Mouse (Mus musculus): ENCODE measurements around the gene Tspan33.
"Not testable (repeated sequence)": the region's sequence is repeated elsewhere in the genome, so short reads cannot be mapped to it uniquely, and the experiment has no call there.

Gene Tspan33

DNA sequence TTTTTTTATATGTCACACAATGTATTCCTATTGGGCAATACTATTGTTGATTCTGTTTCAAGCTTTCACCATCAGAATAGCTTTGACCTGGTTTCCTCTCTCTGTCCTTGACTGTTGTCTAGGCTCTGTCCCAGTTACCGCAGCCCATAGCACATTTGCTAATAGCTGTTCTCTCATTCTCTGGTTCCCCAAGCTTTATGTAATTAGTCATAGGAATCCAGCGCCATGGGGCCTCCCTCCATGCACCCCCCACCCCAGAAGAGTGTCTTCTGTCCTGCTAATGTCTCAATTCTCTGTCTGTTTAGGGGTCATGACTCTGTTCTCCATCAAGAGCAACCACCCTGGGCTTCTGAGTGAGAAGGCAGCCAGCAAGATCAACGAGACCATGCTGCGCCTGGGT is 62.5 kb downstream of the Tspan33 start:
- no peak for DNase-seq

DNA sequence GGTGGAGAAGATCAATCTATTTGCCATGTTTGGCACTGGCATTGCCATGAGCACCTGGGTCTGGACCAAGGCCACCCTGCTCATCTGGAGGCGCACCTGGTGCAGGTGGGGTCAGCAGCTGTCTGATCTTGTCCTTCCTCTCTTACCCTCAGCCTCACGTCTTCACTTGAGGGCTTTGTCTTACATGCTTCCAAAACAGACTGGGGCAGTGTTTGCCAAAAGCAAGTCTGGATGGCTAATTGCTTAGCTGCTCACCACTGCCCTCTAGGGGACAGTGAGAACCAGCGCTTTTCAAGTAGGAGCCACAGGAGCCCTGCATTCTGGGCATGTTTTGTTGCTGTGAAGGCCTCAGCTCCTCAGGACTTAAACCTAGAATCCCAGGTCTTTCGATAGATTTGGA is 64.4 kb downstream of the Tspan33 start:
- DNase-seq: peak; percentile 82

DNA sequence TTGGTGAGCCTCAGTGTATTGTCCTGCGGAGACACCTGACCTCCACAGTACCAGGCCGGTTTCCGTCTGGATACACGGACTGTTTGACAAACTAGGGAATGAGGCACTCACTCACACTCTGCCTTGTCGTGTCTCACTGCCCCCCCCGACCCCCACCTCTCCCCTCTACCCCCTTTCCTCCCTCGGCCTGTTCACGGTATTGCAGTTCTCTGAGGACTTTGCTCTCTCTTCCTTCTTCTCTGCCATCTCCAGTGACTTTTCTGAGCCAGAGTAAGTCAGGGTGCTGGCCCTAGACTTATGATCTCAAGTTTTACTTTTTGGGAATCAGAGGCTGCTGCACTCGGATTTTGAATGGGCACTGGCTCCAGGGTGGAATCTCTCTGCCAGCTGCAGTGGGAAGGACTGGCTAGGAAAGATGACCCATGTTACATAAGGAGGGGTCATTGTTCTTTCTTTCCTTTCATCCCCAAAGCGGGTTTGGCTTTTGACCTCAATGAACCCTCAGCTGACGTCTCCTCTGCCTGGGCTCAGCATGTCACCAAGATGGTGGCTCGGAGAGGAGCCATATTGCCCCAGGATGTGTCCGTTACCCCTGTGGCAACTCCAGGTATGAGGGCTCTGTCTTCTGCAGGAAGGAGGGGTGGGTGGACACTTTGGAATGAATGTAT is 65.1 kb downstream of the Tspan33 start:
- DNase-seq: no peak

DNA sequence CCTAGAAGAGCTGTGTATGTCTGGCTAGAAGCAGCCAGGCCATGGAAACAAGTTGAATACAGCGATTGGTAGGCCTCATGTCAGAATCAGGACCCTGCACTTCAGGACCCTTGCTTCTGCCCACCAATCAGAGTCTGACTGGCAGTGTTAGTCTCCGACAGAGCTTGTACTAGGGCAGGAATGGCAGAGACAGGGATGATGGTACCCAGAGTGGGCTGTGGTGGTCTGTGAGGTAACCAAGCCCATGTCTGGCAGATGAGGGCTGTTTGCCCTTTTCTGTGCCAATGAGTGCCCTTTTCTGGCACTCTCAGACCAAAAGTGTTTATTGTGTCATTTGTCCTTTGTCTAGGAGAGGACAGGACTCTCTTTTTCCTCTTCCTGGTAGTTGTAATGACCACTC is 66.4 kb downstream of the Tspan33 start:
- DNase-seq: not testable (repeated sequence)

DNA sequence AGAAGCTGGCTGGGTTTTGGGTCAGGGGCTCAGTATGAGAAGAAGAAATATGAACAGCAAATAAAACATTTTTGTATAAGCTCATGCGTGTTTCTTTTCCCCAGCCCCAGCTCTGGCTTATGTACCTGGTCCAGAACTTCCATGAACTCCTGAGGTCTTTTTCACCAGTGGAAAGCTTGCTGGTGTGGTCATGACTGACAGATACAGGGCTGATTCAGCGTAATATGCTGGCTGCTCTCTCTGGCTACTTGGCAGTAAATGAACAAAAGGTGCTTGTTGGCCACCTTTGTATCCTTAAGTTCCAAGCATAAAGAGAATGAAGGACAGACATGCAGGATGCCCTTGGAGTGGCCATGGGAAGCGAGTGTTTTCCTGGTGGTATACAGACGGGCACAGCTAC is 67.3 kb downstream of the Tspan33 start:
- no peak for DNase-seq

DNA sequence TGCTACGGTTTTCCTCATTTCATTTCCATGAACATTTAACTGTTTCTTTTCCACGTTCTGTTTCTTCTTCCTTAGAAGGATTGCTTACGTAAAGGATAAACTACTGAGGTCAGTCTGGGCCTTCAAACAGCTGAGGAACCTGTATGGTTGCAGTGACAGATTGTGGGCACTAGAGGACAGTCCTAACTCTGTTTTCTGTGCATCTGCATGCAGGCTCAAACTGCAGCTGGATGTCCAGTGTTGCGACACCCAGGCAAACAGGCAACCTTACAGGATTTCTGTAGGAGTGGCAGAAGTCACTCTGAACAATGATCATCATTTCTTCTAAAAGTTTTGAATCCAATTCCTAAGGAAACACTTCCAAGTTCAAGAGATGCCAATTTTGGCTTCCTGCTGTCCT is 68.5 kb downstream of the Tspan33 start:
- DNase-seq: no peak

DNA sequence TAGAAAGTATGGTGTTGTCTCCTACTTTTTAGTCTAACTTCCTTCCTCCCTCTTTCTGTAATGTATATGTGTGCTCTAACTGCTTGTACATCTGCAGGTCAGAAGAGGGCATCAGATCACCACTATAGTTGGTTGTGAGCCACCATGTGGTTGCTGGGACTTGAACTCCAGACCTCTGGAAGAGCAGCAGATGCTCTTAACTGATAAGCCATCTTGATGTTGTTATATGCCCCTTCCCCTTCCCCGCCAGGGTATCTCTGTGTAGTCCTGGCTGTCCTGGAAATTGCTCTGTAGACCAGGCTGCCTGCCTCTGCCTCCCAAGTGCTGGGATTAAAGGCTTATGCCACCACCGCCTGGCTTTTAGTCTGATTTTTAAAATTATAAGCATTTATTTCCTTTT is 72.9 kb downstream of the Tspan33 start:
- peak; percentile 57 for DNase-seq

Measured in cerebellum, adult 9-10 months (tissue).